Mouse (Mus musculus): Measurements from ENCODE around the gene Baiap3. TPM values are rescaled to one million over a fixed set of nuclear protein-coding genes. Genes with fewer than 3 reads are reported as not detected.

Baiap3 gene
- polyA plus RNA-seq, 1 experiment from 2014 or later, result 0.67 TPM

DNA sequence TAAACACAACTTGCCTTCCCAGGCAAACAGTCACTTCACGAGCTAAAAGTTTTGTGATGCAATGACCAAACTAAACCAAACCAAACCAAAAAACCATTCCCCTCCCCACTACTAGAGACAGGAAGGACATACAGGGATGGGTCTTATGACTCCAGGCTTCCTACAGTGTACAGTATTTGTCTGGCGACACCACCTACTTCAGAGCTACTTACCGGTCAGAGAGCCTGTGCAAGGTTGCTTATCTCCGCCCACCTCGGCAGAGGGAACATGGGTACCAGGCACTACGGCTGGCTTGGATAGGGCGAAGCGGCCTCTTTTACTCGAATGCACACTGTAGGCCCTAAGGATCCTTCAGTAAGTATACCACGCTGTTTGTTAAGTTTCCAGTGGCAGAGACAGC is 16.2 kb upstream of the Baiap3 start:
- Histone ChIP-seq H3K27me3 (replicated peaks; ENCODE audit: low read depth, poor library complexity, severe bottlenecking) (no peaks in the 10 kb centered on the region), H3K27ac (replicated peaks) (peak overlapping the region; percentile 99), H3K36me3 (replicated peaks) (peaks cover 48% of the 10 kb centered on the region), H3K9me3 (no peaks in the 10 kb centered on the region), H3K4me1 (peaks cover 38% of the 10 kb centered on the region), H3K4me3 (peak overlapping the region; percentile 92)
- WGBS, result 2% methylated on average over 10 of the region's 10 CpGs
- no peak for DNase-seq (ENCODE audit: low spot score)

GRCm38 (mm10) chr17:25270795-25271335 is 14.7 kb upstream of the Baiap3 start:
- Histone ChIP-seq H3K4me1 (peaks cover 38% of the 10 kb centered on the region), H3K4me3 (peak overlapping the region; percentile 92), H3K27ac (replicated peaks) (no peak overlapping the region), H3K27me3 (replicated peaks; ENCODE audit: low read depth, poor library complexity, severe bottlenecking) (no peaks in the 10 kb centered on the region), H3K36me3 (replicated peaks) (peaks cover 62% of the 10 kb centered on the region), H3K9me3 (no peaks in the 10 kb centered on the region)
- 89% methylated on average over 2 of the region's 2 CpGs for WGBS
- DNase-seq (ENCODE audit: low spot score), result no peak

DNA sequence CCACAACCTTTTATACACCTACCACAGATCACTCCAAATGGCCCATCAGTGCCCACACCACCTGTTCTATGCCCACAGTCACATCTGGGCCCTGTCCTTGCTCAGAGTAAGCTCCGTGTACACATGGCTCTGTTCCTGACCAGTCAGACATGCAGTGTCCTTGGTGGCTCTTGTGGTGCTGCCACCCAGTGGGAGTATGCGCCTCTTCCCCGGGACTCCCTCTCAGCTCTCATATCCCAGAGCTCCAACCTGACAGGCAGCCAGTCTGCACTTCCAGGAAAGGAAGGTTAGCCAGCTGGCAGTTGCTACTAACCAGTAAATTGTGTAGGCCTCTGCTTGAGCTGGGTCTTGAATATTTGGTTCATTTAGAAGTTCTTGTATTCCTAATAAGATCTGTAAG is 8.3 kb upstream of the Baiap3 start:
- Histone ChIP-seq H3K27me3 (replicated peaks; ENCODE audit: low read depth, poor library complexity, severe bottlenecking) (no peaks in the 10 kb centered on the region), H3K4me1 (peaks cover 2% of the 10 kb centered on the region; the same call in 1 of the 2 replicates), H3K27ac (replicated peaks) (no peak overlapping the region), H3K4me3 (no peak overlapping the region), H3K9me3 (no peaks in the 10 kb centered on the region), H3K36me3 (replicated peaks) (peaks cover 85% of the 10 kb centered on the region)
- WGBS, result 83% methylated on average over 3 of the region's 3 CpGs
- no peak for DNase-seq (ENCODE audit: low spot score)

DNA sequence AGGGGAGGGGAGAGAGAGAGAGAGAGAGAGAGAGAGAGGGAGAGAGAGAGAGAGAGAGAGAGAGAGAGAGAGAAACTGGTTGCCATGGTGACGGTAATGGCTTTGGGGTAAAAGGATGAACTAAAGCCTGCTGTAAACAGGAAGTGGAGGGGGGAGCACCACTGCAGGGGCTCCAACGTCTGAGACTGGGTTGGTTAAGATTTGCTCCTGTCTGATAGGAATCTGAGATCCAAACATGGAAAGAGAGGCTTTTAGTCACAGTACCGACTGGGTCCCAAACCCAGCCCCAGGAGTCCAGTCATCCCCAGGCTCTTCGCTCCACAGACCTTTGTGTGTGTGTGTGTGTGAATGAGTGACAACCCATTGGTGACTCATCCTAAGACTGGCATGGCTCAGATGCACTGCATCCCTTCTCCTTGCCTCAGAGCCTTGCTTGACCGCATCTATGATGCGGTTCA is 1.7 kb upstream of the Baiap3 start:
- no peak for DNase-seq (ENCODE audit: low spot score)
- H3K27me3 ChIP-seq (replicated peaks; ENCODE audit: low read depth, poor library complexity, severe bottlenecking), result peaks cover 42% of the 10 kb centered on the region
- H3K36me3 ChIP-seq (replicated peaks), result peaks cover 41% of the 10 kb centered on the region
- H3K27ac ChIP-seq (replicated peaks), result no peak overlapping the region
- H3K4me3 ChIP-seq, result no peak overlapping the region
- H3K4me1 ChIP-seq, result peaks cover 38% of the 10 kb centered on the region
- no peaks in the 10 kb centered on the region for H3K9me3 ChIP-seq
- WGBS, result 59% methylated on average over 6 of the region's 6 CpGs

DNA sequence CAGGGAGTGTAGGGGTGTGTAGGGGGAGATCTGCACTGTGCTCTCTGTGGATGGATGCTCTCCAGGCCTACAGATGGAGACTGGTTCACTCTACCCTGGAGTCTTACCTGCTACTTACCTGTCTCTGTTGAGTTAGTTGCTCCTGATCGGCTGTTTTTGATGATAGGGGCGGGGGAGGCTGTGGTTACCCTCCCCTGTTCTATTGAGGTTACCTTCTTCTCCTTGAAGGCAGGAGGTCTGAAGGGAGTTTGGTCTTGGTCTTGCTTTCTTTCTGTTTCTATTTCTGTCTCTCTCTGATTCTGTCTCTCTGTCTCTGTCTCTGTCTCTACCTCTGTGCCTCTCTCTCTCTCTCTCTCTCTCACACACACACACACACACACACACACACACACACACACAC is 1.1 kb downstream of the Baiap3 start:
- no peaks in the 10 kb centered on the region for H3K9me3 ChIP-seq
- H3K36me3 ChIP-seq (replicated peaks), result peaks cover 28% of the 10 kb centered on the region
- H3K4me3 ChIP-seq, result peak overlapping the region; percentile 57; the same call in 1 of the 2 replicates
- DNase-seq (ENCODE audit: low spot score), result no peak
- WGBS, result 54% methylated on average over 2 of the region's 2 CpGs
- H3K27me3 ChIP-seq (replicated peaks; ENCODE audit: low read depth, poor library complexity, severe bottlenecking), result peaks cover 55% of the 10 kb centered on the region
- no peak overlapping the region for H3K27ac ChIP-seq (replicated peaks)
- peaks cover 44% of the 10 kb centered on the region for H3K4me1 ChIP-seq

DNA sequence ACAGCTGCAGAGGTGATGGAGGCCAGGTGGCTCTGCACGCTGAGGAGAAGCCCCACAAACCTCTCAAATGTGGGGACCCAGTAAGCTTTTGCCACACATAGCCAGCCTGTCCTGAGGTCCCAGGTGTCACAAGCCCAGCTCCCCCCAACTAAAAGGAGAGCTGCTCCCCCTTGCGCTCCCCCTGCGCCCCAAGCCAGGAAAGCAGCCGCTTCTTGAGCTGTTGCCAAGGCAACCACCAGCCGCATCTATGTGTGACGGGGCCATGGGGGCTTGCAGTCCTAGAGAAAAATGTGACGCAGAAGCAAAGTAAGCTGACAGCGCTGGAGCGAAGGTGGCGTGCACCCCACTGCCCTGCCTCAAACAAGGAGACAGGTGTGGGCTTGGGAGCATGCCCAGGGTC is 2.4 kb downstream of the Baiap3 start:
- Histone ChIP-seq H3K27ac (replicated peaks) (no peak overlapping the region), H3K9me3 (no peaks in the 10 kb centered on the region), H3K4me3 (peak overlapping the region; percentile 23; the same call in 1 of the 2 replicates), H3K36me3 (replicated peaks) (peaks cover 15% of the 10 kb centered on the region), H3K27me3 (replicated peaks; ENCODE audit: low read depth, poor library complexity, severe bottlenecking) (peaks cover 55% of the 10 kb centered on the region), H3K4me1 (peaks cover 44% of the 10 kb centered on the region)
- no peak for DNase-seq (ENCODE audit: low spot score)
- WGBS, result 40% methylated on average over 10 of the region's 10 CpGs

GRCm38 (mm10) chr17:25252643-25253042 is 3.5 kb downstream of the Baiap3 start:
- Histone ChIP-seq H3K36me3 (replicated peaks) (0 out of 2 replicates have a peak, but pooled peaks cover 4% of the 10 kb centered on the region), H3K4me3 (no peak overlapping the region), H3K9me3 (no peaks in the 10 kb centered on the region), H3K27ac (replicated peaks) (no peak overlapping the region), H3K27me3 (replicated peaks; ENCODE audit: low read depth, poor library complexity, severe bottlenecking) (peaks cover 55% of the 10 kb centered on the region), H3K4me1 (peaks cover 38% of the 10 kb centered on the region)
- WGBS, result 46% methylated on average over 3 of the region's 3 CpGs
- DNase-seq (ENCODE audit: low spot score), result no peak

- no peak overlapping the region for H3K27ac ChIP-seq (replicated peaks)
- H3K27me3 ChIP-seq (replicated peaks; ENCODE audit: low read depth, poor library complexity, severe bottlenecking), result peaks cover 38% of the 10 kb centered on the region
- H3K4me1 ChIP-seq, result peaks cover 25% of the 10 kb centered on the region
- no peak for DNase-seq (ENCODE audit: low spot score)
- no peaks in the 10 kb centered on the region for H3K9me3 ChIP-seq
- 80% methylated on average over 8 of the region's 8 CpGs for WGBS
- H3K4me3 ChIP-seq, result no peak overlapping the region
- H3K36me3 ChIP-seq (replicated peaks), result peaks cover 11% of the 10 kb centered on the region
Observed at GRCm38 (mm10) chr17:25250181-25250835, 5.9 kb downstream of the Baiap3 start.

DNA sequence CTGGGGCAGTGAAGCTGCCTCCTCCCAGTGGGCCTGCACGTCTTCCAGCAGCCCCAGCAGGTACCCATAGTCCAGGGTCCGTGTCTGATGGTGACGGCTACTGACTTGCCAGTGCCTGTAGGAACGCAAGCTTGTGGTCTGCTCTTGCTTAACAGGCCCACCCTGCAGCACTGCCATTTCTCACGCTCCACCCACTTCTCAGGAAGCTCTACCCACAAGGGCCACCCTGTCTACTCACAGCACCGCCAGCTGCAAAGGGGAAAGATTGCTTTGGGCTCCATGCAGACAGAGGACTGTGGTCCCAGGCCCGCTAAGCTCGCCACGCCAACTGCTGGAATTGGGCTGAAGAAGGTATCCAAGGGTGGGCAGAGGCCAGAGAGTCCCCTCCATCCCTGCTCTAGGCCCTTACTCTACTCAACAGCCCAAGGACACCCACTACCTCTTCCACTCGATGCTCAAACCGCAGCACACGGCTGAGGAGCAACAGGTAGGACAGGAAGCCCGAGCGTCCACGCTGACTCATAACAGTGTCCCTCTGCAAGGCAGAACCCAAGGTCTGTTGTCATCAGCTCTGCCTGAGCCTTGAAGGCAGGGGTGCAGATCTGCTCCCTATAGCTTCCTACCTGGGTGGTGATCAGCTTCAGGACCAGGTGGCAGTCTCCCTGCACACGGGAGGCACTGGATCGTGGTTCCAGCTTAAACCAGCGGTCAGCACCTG is 8.0 kb downstream of the Baiap3 start:
- Histone ChIP-seq H3K27ac (replicated peaks) (no peak overlapping the region), H3K27me3 (replicated peaks; ENCODE audit: low read depth, poor library complexity, severe bottlenecking) (peaks cover 17% of the 10 kb centered on the region), H3K4me3 (no peak overlapping the region), H3K4me1 (peaks cover 22% of the 10 kb centered on the region), H3K36me3 (replicated peaks) (peaks cover 32% of the 10 kb centered on the region), H3K9me3 (no peaks in the 10 kb centered on the region)
- no peak for DNase-seq (ENCODE audit: low spot score)
- WGBS, result 83% methylated on average over 18 of the region's 18 CpGs

DNA sequence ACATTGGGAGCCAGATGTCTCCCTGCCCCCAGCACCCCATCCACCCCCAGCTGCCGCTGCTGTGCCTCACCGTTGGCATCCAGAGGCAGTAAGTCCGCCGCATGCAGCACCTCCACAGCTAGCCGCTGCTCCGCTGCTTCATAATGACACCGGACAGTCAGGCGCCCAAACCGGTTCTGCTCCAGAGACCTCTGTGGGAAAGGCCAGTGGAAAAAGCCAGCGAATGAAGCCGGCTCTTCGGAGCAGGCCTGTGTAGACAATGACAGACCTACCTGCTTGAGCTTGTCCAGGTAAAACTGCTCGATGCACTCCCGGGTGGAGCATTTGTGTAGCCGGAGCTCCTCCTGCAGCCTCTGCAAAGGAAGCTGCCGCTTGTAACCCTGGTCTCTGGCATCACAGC is 11.9 kb downstream of the Baiap3 start:
- peak overlapping the region; percentile 11; the same call in 1 of the 2 replicates for H3K4me3 ChIP-seq
- peaks cover 55% of the 10 kb centered on the region for H3K36me3 ChIP-seq (replicated peaks)
- peak; percentile 31 for DNase-seq (ENCODE audit: low spot score)
- WGBS, result 81% methylated on average over 16 of the region's 16 CpGs
- H3K4me1 ChIP-seq, result peaks cover 32% of the 10 kb centered on the region
- no peak overlapping the region for H3K27ac ChIP-seq (replicated peaks)
- H3K9me3 ChIP-seq, result no peaks in the 10 kb centered on the region
- no peaks in the 10 kb centered on the region for H3K27me3 ChIP-seq (replicated peaks; ENCODE audit: low read depth, poor library complexity, severe bottlenecking)

- no peak for DNase-seq (ENCODE audit: low spot score)
- Histone ChIP-seq H3K4me3 (no peak overlapping the region; the same call in 1 of the 2 replicates), H3K9me3 (no peaks in the 10 kb centered on the region), H3K27ac (replicated peaks) (no peak overlapping the region), H3K4me1 (peaks cover 36% of the 10 kb centered on the region), H3K36me3 (replicated peaks) (peaks cover 55% of the 10 kb centered on the region), H3K27me3 (replicated peaks; ENCODE audit: low read depth, poor library complexity, severe bottlenecking) (no peaks in the 10 kb centered on the region)
- WGBS, result 88% methylated on average over 11 of the region's 11 CpGs
Observed at GRCm38 (mm10) chr17:25243131-25243780, 12.9 kb downstream of the Baiap3 start.
